Mouse (Mus musculus) liver, postnatal 0 days (tissue): Measurements from ENCODE around the gene Lhb.

Source experiments
- CTCF ChIP-seq: sonication (generic); IDR thresholded peaks from 2 replicates; pipeline ENCODE4 v1.5.1; 2016; ENCODE audit warnings: antibody characterized with exemption, low read depth
- EP300 ChIP-seq: IDR thresholded peaks from 2 replicates; pipeline ENCODE4 v1.6.1; 2016; ENCODE audit warnings: antibody characterized with exemption, low read depth, mild to moderate bottlenecking

- TF ChIP-seq CTCF (peak; percentile 47), EP300 (no peak)
These were observed 17.1 kb downstream of the Lhb start, which contains the start of gene Ruvbl2 for GRCm38 (mm10) chr7:45437521-45438276.
